Mouse (Mus musculus) Patski (cell line): Measurements from ENCODE around the gene Pgr. TPM values are rescaled to one million over a fixed set of nuclear protein-coding genes. Genes with fewer than 3 reads are reported as not detected.
A peak's percentile ranks its signal among the peaks of the same experiment; 100 is the strongest.

Experiments used
- ATAC-seq: fragments of 100-300 bp; one replicate; pipeline ENCODE4 v1.8.0; 2021
- CTCF ChIA-PET: fragments of 350-600 bp; sonication (Branson Sonifier 250); formaldehyde crosslinking; loops from one replicate; lab custom pipeline; 2022; ENCODE audit warnings: inconsistent platforms; lab: Charles Lee
- POLR2A ChIA-PET: fragments of 350-600 bp; sonication (Branson Sonifier 250); formaldehyde crosslinking; loops from one replicate; lab custom pipeline; 2022; ENCODE audit warnings: antibody characterized with exemption, inconsistent platforms; lab: Charles Lee
- DNase-seq: peaks from one replicate; pipeline ENCODE4 v3.0.0-alpha.2; 2011; ENCODE audit warnings: low read depth, low spot score
- H3K27me3 ChIP-seq: fragments of 371-371 bp; one replicate; pipeline ENCODE4 v1.5.1; 2021
- CTCF ChIP-seq: fragments of 100-300 bp; IDR thresholded peaks from one replicate; pipeline ENCODE4 v1.5.1; 2021
- in situ Hi-C: fragments of 300-500 bp; cut with MboI; formaldehyde crosslinking; loops from 3 replicates; pipeline ENCODE4 v1.11.1; 2018; ENCODE audit warnings: low pct_unique_long_range_greater_than_20kb, mixed read lengths
- polyA plus RNA-seq: library from polyadenylated mRNA; unstranded; gene quantifications from one replicate; pipeline ENCODE4 v1.2.3, GENCODE M21; 2021

Pgr gene
- polyA plus RNA-seq, 1 experiment from 2014 or later: not detected

DNA sequence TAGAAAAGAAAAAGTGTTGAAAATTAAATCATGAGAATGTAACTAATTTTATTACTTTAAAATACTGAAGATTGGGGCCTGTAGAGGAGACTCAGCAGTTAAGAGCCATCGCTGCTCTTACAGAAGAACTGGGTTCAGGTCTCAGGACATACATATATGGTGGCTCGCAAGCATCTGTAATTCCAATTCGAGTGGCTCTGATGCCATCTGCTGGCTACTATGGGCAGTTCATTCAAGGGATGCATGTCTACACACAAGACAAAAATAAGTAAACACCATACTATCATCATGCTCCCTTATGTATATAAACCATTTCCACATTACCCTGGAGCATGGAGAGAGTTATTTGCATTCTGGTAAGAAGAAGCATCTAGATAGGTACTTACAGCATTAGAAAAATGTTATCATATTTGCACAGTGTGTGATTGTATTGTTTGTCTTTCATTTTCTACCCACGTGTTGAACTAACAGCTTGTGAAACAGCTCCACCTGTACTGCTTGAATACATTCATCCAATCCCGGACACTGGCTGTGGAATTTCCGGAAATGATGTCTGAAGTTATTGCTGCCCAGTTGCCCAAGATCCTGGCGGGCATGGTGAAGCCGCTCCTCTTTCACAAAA lies 65.0 kb downstream of the Pgr start:
- CTCF ChIA-PET: interaction anchor here (1.0 kb wide), 1 partner anchor 11 kb away, joined by 3 read pairs; no protein-coding TSS in a partner anchor
- peak; percentile 77 for TF ChIP-seq CTCF
- no peak for ATAC-seq

DNA sequence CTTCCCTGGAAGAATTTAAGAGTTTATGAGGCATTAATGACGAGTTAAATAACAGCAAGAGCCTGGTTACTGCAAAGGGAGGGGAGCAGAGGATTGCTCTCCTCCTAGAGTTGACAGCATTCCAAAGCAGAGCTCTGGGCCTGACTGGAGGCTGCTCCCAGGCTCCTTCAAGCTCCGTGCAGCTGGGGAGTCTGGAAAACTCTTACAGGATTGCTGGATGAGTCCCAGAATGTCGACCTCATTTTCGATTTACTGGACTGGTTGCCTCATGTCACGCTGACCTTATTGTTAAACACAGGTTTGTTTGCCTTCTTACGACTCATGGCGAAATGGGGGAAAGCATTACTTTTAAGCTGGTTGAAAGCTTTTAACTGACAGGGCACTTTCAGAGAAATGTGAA lies 70.6 kb downstream of the Pgr start:
- in situ Hi-C loops: no loop called here
- no peak for ATAC-seq
- ChIA-PET POLR2A (no interaction called here), CTCF (interaction anchor here (1.5 kb wide), 1 partner anchor 15 kb away, joined by 3 read pairs; no protein-coding TSS in a partner anchor)
- TF ChIP-seq CTCF: no peak
- no peak for DNase-seq
- H3K27me3 ChIP-seq: peaks cover 56% of the 10 kb centered on the region

More for the DNA sequence above, 65.0 kb downstream of the Pgr start:
- POLR2A ChIA-PET: no interaction called here
- in situ Hi-C loops: loop anchor here (5.0 kb wide), 2 partner anchors 262 to 737 kb away; no protein-coding TSS in a partner anchor
- DNase-seq: no peak
- peaks cover 37% of the 10 kb centered on the region for H3K27me3 ChIP-seq

DNA sequence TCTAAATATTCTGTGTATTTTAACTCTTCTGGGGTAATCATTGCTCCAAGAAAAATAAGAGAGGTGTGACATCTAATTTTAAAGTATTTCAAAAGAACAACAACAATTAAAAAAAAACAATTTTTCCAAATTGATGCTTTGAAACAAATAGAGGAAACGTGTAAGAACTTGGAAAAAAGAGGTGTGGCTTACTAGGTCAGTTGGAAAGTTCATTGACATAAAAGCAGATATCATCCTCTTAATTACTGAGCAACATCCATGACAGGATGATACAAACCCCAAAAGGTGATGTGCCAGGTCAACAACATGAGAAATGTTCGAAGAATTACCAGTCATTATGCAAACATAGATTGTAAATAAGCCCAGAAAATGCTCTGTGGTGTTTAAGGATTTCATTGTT lies 71.9 kb downstream of the Pgr start, which contains the start of gene Gm16485:
Gene Gm16485 (plus strand): TSS at position 301 of the 400 bp plus-strand sequence.
- H3K27me3 ChIP-seq: peaks cover 56% of the 10 kb centered on the region
- ATAC-seq (no peak), DNase-seq (no peak)
- TF ChIP-seq CTCF: no peak
- POLR2A ChIA-PET: no interaction called here
- CTCF ChIA-PET: interaction anchor here (1.5 kb wide), 1 partner anchor 13 kb away, joined by 3 read pairs; no protein-coding TSS in a partner anchor
- in situ Hi-C loops: no loop called here

DNA sequence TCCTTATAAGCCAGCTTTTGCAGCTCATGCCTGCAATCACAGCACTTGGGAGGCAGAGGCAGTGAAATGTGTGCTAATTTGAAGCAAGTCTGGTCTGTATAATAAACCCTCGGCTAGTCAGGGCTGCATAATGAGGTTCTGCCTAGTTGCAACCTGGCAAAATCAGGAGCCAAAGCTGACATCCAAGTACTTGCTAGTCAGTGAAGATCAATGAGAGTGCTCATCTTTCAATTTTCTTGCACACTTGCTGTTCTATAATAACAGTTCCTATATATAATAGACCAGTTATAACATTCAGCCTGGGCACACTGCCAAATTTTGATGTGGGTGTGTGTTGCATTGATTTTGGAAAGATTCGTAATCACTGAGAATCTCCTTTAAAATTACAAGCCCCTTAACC lies 78.1 kb downstream of the Pgr start:
- in situ Hi-C loops: no loop called here
- H3K27me3 ChIP-seq: peaks cover 19% of the 10 kb centered on the region
- ATAC-seq (no peak), DNase-seq (no peak)
- TF ChIP-seq CTCF: no peak
- CTCF ChIA-PET: interaction anchor here (1.3 kb wide), 1 partner anchor 15 kb away, joined by 3 read pairs; no protein-coding TSS in a partner anchor
- POLR2A ChIA-PET: no interaction called here

DNA sequence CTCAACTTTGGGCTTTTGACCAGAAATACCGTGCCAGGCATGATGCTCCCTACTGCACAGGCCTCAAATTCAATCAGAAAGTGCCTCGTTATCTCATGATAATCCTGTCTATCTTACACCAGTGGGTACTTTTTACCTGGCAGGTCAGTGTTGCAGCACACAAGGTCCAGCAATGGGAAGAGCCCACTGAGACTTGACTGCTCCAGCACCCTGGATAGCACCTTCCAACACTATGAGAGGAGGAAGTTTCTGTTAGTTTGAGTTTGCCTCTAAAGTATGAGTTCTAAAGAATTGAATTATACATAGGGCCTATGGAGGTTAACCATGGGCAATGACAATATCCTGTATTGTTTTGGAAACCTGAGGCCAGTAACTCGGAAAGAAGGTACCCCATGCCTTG lies 82.7 kb downstream of the Pgr start:
- CTCF ChIA-PET: no interaction called here
- ATAC-seq: peak; percentile 35

DNA sequence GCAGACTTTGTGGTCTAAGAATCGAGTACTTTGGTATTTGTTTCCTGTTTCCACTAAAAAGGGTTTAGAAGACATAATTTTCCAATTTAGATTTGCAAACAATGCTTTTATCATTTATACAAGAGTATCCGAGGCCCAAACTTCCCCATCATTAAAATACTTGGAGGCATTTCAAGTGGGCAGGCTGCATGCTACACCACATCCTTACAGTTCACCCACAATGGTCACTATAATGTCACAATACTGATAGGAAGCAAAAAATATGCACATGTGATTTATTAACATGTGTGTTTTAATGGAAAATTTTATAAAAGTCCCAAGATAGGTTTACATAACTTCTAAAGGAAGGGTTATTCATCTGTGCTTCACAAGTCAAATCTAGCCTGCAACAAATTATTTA lies 96.9 kb downstream of the Pgr start:
- no peak for TF ChIP-seq CTCF
- ChIA-PET POLR2A (no interaction called here), CTCF (no interaction called here)
- no peaks in the 10 kb centered on the region for H3K27me3 ChIP-seq
- ATAC-seq (no peak), DNase-seq (no peak)
- in situ Hi-C loops: no loop called here

More for the DNA sequence above, 82.7 kb downstream of the Pgr start:
- H3K27me3 ChIP-seq: peaks cover 8% of the 10 kb centered on the region
- no peak for TF ChIP-seq CTCF
- DNase-seq: no peak
- in situ Hi-C loops: no loop called here
- POLR2A ChIA-PET: no interaction called here

DNA sequence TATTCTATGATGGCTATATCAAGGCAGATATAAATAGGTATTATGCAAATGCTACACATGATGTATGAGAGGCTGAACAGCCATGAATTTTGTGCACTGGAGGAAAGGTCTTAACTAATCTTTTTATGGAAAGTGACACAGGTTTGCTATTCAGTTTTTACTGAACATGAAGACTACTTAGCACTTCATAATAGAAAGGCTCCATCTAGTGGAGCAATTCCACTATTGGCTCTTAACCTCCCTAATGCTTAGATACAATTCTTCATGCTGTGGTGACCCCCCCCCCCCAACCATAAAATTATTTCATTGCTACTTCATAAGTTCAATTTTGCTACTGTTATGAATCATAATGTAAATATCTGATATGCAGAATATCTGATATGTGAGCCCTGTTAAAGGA lies 101.5 kb downstream of the Pgr start:
- POLR2A ChIA-PET: no interaction called here
- CTCF ChIA-PET: interaction anchor here (1.1 kb wide), 1 partner anchor 11 kb away, joined by 3 read pairs; no protein-coding TSS in a partner anchor
- peak; percentile 33 for TF ChIP-seq CTCF
- ATAC-seq (no peak), DNase-seq (no peak)
- H3K27me3 ChIP-seq: no peaks in the 10 kb centered on the region
- in situ Hi-C loops: no loop called here

DNA sequence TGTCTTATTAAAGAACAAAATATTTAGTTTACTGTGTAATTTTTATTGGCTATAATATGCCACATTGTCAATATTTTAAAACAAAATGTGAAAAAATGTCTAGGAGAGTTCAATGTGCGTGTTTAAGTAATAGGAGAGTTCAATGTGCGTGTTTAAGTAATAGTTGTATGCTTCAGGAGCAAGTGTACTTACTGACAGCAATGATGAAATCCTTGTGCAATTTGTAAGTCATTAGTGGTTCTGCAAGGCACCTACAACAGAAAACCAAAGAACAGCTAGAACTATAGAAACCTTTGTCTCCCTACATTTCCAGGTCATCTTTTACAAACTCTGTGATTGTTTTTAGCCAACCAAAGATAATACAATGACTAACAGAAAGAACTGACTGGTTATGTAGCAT lies 115.5 kb downstream of the Pgr start:
- POLR2A ChIA-PET: no interaction called here
- in situ Hi-C loops: no loop called here
- no peak for TF ChIP-seq CTCF
- H3K27me3 ChIP-seq: no peaks in the 10 kb centered on the region
- CTCF ChIA-PET: no interaction called here
- ATAC-seq: no peak
- no peak for DNase-seq

Other genes starting within 250 kb of the Pgr start
- gene Gm16485, start 72.0 kb downstream of the Pgr start, polyA plus RNA-seq: not detected